Mouse (Mus musculus): ENCODE measurements around the gene Lta. TPM values are rescaled to one million over a fixed set of nuclear protein-coding genes. Genes with fewer than 3 reads are reported as not detected.

Lta gene
- polyA plus RNA-seq, 1 experiment from 2014 or later = not detected

DNA sequence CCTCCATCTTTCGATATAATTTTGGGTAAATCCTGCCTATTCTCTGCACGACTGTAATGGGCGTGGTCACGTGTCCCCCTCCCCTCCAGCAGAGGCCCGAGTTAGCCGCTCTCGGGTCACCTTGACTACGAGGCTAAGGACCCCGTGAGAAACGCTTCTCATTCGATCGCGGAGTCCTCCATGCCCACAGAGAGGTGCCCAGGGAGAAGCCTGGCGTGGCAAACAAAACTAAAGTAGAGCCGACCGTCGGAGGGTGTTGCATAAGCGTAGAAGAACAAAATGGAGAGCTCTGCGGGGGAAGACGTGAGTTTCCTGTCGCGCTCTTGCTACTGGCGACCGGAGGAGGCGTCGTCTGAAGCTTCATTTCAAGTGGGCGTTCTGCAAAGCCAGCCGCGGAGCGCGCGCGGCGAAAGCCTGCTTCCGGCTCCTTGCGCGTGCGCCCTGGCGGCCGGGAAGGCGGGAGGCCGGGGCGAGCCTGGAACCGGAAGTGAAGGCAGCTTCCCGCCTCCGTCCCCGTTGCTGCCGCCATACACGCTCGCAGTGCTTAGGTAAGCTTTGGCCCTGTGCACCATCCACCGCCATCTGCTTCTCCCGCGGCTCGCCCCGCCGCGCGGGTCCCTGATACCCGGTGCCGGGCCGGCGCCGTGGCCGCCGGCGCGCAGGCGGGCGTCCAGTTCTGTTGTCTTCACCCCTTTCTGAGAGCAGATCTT is 36.3 kb upstream of the Lta start, which contains the start of gene Ddx39b:
Ddx39b (plus strand) TSS at position 442 of the 710 bp plus-strand sequence.
- peak within 1 kb of the TSS; percentile 94 for H3K9ac ChIP-seq (ENCODE audit: low read depth, low read length)

GRCm38 (mm10) chr17:35240384-35241304 is 35.5 kb upstream of the Lta start:
- Histone ChIP-seq H3K9me3 (replicated peaks; ENCODE audit: control insufficient read depth, low read length) (no peaks in the 10 kb centered on the region), H3K4me3 (ENCODE audit: low read depth, low read length) (peak overlapping the region; percentile 70), H3K36me3 (ENCODE audit: control insufficient read depth, insufficient read depth, low read length) (peaks cover 20% of the 10 kb centered on the region), H3K4me2 (peak overlapping the region; percentile 96), H3K27ac (ENCODE audit: low read depth, low read length) (peak overlapping the region; percentile 99), H3K9ac (ENCODE audit: low read depth, low read length) (peak overlapping the region; percentile 94), H3K27me3 (ENCODE audit: control insufficient read depth, insufficient read depth, low read length) (no peaks in the 10 kb centered on the region), H3K4me1 (ENCODE audit: control insufficient read depth, insufficient read depth, low read length) (peaks cover 34% of the 10 kb centered on the region)
- 28% methylated on average over 12 of the region's 12 CpGs for WGBS (ENCODE audit: insufficient replicate concordance)
- no peak for ATAC-seq (replicated peaks; ENCODE audit: insufficient number of reproducible peaks, low FRiP score, low TSS enrichment)

More for the DNA sequence above, 36.3 kb upstream of the Lta start, which contains the start of gene Ddx39b:
- peak within 1 kb of the TSS; percentile 99 for H3K27ac ChIP-seq (ENCODE audit: low read depth, low read length)
- H3K4me1 ChIP-seq (ENCODE audit: control insufficient read depth, insufficient read depth, low read length) = peaks cover 37% of the 10 kb centered on the region
- peak; percentile 86 for ATAC-seq (replicated peaks; ENCODE audit: insufficient number of reproducible peaks, low FRiP score, low TSS enrichment)
- H3K4me3 ChIP-seq (ENCODE audit: low read depth, low read length) = peak within 1 kb of the TSS; percentile 70
- H3K36me3 ChIP-seq (ENCODE audit: control insufficient read depth, insufficient read depth, low read length) = peaks cover 29% of the 10 kb centered on the region
- no peaks in the 10 kb centered on the region for H3K27me3 ChIP-seq (ENCODE audit: control insufficient read depth, insufficient read depth, low read length)
- no peaks in the 10 kb centered on the region for H3K9me3 ChIP-seq (replicated peaks; ENCODE audit: control insufficient read depth, low read length)
- WGBS (ENCODE audit: insufficient replicate concordance) = under 1% methylated on average over 69 of the region's 69 CpGs
- peak within 1 kb of the TSS; percentile 96 for H3K4me2 ChIP-seq

DNA sequence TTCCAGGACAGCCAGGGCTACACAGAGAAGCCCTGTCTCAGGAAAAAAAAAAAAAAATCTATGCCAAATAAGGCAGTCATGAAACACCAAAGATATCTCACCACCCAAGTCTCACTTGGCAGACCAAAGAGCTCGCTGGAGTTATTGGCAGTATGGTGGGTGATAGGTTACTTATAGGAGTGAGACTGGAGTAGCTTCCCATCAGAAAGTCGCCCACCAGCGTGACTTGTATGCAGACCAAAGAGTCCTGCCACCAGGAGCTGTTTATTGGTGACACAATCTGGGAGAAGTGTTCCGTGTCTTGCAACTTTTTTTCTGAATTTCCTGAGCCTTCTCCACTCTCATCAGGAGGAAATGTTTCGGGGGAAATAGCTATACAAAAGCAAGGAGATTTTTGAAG is 34.5 kb upstream of the Lta start:
- 76% methylated on average over 5 of the region's 5 CpGs for WGBS (ENCODE audit: insufficient replicate concordance)
- no peaks in the 10 kb centered on the region for H3K27me3 ChIP-seq (ENCODE audit: control insufficient read depth, insufficient read depth, low read length)
- H3K4me3 ChIP-seq (ENCODE audit: low read depth, low read length) = no peak overlapping the region
- H3K27ac ChIP-seq (ENCODE audit: low read depth, low read length) = no peak overlapping the region
- H3K9me3 ChIP-seq (replicated peaks; ENCODE audit: control insufficient read depth, low read length) = no peaks in the 10 kb centered on the region
- no peak overlapping the region for H3K9ac ChIP-seq (ENCODE audit: low read depth, low read length)
- H3K36me3 ChIP-seq (ENCODE audit: control insufficient read depth, insufficient read depth, low read length) = peaks cover 12% of the 10 kb centered on the region
- H3K4me1 ChIP-seq (ENCODE audit: control insufficient read depth, insufficient read depth, low read length) = peaks cover 27% of the 10 kb centered on the region
- ATAC-seq (replicated peaks; ENCODE audit: insufficient number of reproducible peaks, low FRiP score, low TSS enrichment) = no peak
- H3K4me2 ChIP-seq = no peak overlapping the region

DNA sequence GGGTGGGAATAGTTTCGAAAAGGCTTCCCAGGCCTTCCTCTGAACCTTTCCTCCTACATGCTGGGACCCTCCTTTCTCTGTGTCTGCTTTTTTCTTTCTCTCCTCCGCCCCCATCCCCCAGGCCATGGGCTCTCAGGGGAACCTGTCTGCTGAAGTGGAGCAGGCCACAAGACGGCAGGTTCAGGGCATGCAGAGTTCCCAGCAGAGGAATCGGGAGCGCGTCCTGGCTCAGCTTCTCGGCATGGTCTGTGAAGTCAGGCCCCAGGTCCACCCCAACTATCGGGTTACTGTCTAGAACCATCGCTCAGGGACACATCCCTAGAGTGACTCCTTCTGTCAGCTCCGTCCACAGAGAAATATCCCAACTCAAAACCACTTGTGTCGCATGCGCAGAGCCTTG is 32.4 kb upstream of the Lta start:
- Histone ChIP-seq H3K4me1 (ENCODE audit: control insufficient read depth, insufficient read depth, low read length) (peaks cover 23% of the 10 kb centered on the region), H3K9me3 (replicated peaks; ENCODE audit: control insufficient read depth, low read length) (no peaks in the 10 kb centered on the region), H3K4me3 (ENCODE audit: low read depth, low read length) (no peak overlapping the region), H3K9ac (ENCODE audit: low read depth, low read length) (no peak overlapping the region), H3K27ac (ENCODE audit: low read depth, low read length) (no peak overlapping the region), H3K27me3 (ENCODE audit: control insufficient read depth, insufficient read depth, low read length) (no peaks in the 10 kb centered on the region), H3K4me2 (no peak overlapping the region), H3K36me3 (ENCODE audit: control insufficient read depth, insufficient read depth, low read length) (no peaks in the 10 kb centered on the region)
- ATAC-seq (replicated peaks; ENCODE audit: insufficient number of reproducible peaks, low FRiP score, low TSS enrichment) = no peak
- 78% methylated on average over 12 of the region's 12 CpGs for WGBS (ENCODE audit: insufficient replicate concordance)

DNA sequence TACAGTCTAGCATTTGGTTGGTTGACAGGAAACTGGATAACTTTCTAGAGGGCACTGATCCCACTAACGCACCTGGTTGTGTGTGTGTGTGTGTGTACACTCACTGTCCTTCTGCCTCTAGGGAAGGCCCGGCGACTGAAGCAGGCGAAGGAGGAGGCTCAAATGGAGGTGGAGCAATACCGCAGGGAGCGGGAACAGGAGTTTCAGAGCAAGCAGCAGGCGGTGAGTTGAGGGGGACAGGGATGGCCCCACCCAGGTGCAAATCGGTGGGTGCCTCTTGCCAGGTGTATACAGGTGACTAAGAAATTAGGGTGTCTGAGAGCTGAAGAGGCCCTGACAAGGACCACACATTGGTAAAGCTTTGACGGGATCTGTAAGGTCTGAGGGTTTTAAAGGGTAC is 31.8 kb upstream of the Lta start:
- H3K36me3 ChIP-seq (ENCODE audit: control insufficient read depth, insufficient read depth, low read length) = no peaks in the 10 kb centered on the region
- no peak for ATAC-seq (replicated peaks; ENCODE audit: insufficient number of reproducible peaks, low FRiP score, low TSS enrichment)
- H3K4me1 ChIP-seq (ENCODE audit: control insufficient read depth, insufficient read depth, low read length) = peaks cover 23% of the 10 kb centered on the region
- 69% methylated on average over 9 of the region's 9 CpGs for WGBS (ENCODE audit: insufficient replicate concordance)
- H3K27ac ChIP-seq (ENCODE audit: low read depth, low read length) = no peak overlapping the region
- H3K4me3 ChIP-seq (ENCODE audit: low read depth, low read length) = no peak overlapping the region
- H3K9ac ChIP-seq (ENCODE audit: low read depth, low read length) = no peak overlapping the region
- H3K27me3 ChIP-seq (ENCODE audit: control insufficient read depth, insufficient read depth, low read length) = no peaks in the 10 kb centered on the region
- H3K9me3 ChIP-seq (replicated peaks; ENCODE audit: control insufficient read depth, low read length) = no peaks in the 10 kb centered on the region
- no peak overlapping the region; the same call in 1 of the 2 replicates for H3K4me2 ChIP-seq

- peak overlapping the region; percentile 90 for H3K4me2 ChIP-seq
- peak overlapping the region; percentile 96 for H3K27ac ChIP-seq (ENCODE audit: low read depth, low read length)
- no peaks in the 10 kb centered on the region for H3K36me3 ChIP-seq (ENCODE audit: control insufficient read depth, insufficient read depth, low read length)
- peaks cover 23% of the 10 kb centered on the region for H3K4me1 ChIP-seq (ENCODE audit: control insufficient read depth, insufficient read depth, low read length)
- ATAC-seq (replicated peaks; ENCODE audit: insufficient number of reproducible peaks, low FRiP score, low TSS enrichment) = peak; percentile 61
- no peaks in the 10 kb centered on the region for H3K27me3 ChIP-seq (ENCODE audit: control insufficient read depth, insufficient read depth, low read length)
- peak overlapping the region; percentile 93 for H3K9ac ChIP-seq (ENCODE audit: low read depth, low read length)
- WGBS (ENCODE audit: insufficient replicate concordance) = under 1% methylated on average over 18 of the region's 18 CpGs
- peak overlapping the region; percentile 67 for H3K4me3 ChIP-seq (ENCODE audit: low read depth, low read length)
- no peaks in the 10 kb centered on the region for H3K9me3 ChIP-seq (replicated peaks; ENCODE audit: control insufficient read depth, low read length)
Measured at GRCm38 (mm10) chr17:35236390-35236746, 31.2 kb upstream of the Lta start.

- ATAC-seq (replicated peaks; ENCODE audit: insufficient number of reproducible peaks, low FRiP score, low TSS enrichment) = peak; percentile 76
- 0% methylated on average over 35 of the region's 35 CpGs for WGBS (ENCODE audit: insufficient replicate concordance)
Measured at GRCm38 (mm10) chr17:35235614-35236389, 30.7 kb upstream of the Lta start, which contains the start of gene Nfkbil1. TSS of gene Nfkbil1 (minus strand) at chr17:35235792.

GRCm38 (mm10) chr17:35234903-35235302 is 29.8 kb upstream of the Lta start:
- H3K27me3 ChIP-seq (ENCODE audit: control insufficient read depth, insufficient read depth, low read length) = no peaks in the 10 kb centered on the region
- H3K4me3 ChIP-seq (ENCODE audit: low read depth, low read length) = peak overlapping the region; percentile 67
- no peaks in the 10 kb centered on the region for H3K9me3 ChIP-seq (replicated peaks; ENCODE audit: control insufficient read depth, low read length)
- H3K9ac ChIP-seq (ENCODE audit: low read depth, low read length) = peak overlapping the region; percentile 93
- peaks cover 16% of the 10 kb centered on the region for H3K4me1 ChIP-seq (ENCODE audit: control insufficient read depth, insufficient read depth, low read length)
- peak overlapping the region; percentile 96 for H3K27ac ChIP-seq (ENCODE audit: low read depth, low read length)
- peak; percentile 6; the same call in 1 of the 2 replicates for ATAC-seq (replicated peaks; ENCODE audit: insufficient number of reproducible peaks, low FRiP score, low TSS enrichment)
- WGBS (ENCODE audit: insufficient replicate concordance) = 6% methylated on average over 28 of the region's 31 CpGs
- H3K36me3 ChIP-seq (ENCODE audit: control insufficient read depth, insufficient read depth, low read length) = 0 out of 2 replicates have a peak, but pooled peaks cover 5% of the 10 kb centered on the region
- peak overlapping the region; percentile 90 for H3K4me2 ChIP-seq

More at GRCm38 (mm10) chr17:35235614-35236389, 30.7 kb upstream of the Lta start, which contains the start of gene Nfkbil1:
- H3K27me3 ChIP-seq (ENCODE audit: control insufficient read depth, insufficient read depth, low read length) = no peaks in the 10 kb centered on the region
- H3K4me3 ChIP-seq (ENCODE audit: low read depth, low read length) = peak within 1 kb of the TSS; percentile 67
- peak within 1 kb of the TSS; percentile 96 for H3K27ac ChIP-seq (ENCODE audit: low read depth, low read length)
- H3K9me3 ChIP-seq (replicated peaks; ENCODE audit: control insufficient read depth, low read length) = no peaks in the 10 kb centered on the region
- peaks cover 21% of the 10 kb centered on the region for H3K4me1 ChIP-seq (ENCODE audit: control insufficient read depth, insufficient read depth, low read length)
- peak within 1 kb of the TSS; percentile 90 for H3K4me2 ChIP-seq
- 0 out of 2 replicates have a peak, but pooled peaks cover 1% of the 10 kb centered on the region for H3K36me3 ChIP-seq (ENCODE audit: control insufficient read depth, insufficient read depth, low read length)
- H3K9ac ChIP-seq (ENCODE audit: low read depth, low read length) = peak within 1 kb of the TSS; percentile 93

Data from heart, embryonic 11.5 days (tissue).